Mouse (Mus musculus): Measurements from ENCODE around the gene Mks1. TPM values are rescaled to one million over a fixed set of nuclear protein-coding genes. Genes with fewer than 3 reads are reported as not detected.

Gene Mks1
- 1 to 10 TPM; 2.9 to 4.4 TPM for total RNA-seq (2023)

DNA sequence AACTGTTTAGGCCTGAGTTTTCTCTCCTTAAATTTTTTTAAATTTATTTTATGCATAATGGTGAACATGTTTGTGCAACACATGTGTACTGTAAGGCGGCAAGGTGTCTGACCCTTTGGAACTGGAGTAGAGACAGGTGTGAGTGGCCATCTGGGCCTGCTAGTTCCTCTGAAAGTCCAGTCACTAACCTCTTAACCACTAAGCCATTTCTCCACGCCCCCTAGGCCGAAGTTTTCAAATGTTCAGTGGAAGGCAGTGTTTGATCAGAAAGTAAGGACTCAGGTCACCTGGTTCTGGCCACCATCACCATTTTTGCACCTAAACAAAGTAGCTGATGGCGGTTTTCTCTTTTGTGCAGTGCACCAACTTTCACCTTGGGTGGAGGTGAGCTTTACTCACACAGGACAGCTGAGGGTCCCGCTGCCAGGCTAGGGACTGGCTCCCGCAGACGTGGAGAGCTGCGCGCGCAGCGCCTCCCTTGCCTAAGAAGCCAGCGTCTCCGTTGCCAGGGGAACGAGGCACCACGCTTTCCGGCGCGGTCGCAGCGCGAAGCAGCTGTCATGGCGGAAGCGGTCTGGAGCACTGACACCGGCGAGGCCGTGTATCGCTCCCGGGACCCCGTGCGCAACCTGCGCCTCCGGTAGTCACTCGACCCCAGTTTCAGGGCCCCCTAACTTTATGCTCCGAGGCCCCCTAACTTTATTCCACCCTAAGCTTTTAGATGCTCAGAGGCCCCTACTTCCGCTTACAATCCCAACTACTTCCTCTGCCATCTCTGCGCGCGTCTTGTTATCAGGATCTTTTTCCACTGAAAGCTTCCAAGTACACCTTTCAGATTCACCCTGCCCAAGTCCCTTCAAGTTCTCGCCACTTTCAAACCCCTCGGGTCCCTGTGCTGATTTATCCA lies at the start of gene Mks1:
Gene Mks1 (plus strand): TSS at position 526 of the 907 bp plus-strand sequence.

DNA sequence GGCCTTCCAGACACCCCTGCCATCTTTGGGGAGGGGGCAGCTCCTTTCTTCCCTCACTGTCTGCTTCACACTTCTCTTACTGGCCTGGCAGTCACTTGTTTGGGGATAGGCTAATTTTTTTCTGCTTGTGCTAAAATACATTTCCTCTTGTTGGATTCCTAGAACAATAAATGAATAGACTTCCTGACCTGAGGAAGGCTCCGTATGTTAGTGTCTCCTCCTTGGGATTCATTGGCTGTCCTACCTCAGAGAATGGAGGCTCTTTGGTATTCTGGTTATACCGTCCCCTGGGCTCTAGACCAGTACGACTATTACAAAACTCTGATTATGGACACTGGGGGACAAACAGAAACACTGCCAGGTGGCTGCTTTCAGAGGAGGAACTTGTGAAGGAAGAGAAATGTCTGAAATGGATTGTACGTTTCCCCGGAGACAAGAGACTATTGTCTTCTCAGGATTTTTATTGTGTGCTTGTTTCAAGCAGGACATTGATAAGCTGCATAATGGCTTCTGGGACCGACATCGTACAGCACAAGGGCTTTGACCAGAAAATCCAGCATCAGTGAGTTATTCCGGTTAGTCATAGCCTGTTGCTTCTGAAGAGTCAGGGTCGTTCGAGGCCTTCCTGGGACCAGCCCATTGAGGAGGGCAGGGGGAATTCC lies 24.6 kb upstream of the Mks1 start, which contains the start of gene Lpo:
Gene Lpo (minus strand): TSS at position 51 of the 662 bp plus-strand sequence.

DNA sequence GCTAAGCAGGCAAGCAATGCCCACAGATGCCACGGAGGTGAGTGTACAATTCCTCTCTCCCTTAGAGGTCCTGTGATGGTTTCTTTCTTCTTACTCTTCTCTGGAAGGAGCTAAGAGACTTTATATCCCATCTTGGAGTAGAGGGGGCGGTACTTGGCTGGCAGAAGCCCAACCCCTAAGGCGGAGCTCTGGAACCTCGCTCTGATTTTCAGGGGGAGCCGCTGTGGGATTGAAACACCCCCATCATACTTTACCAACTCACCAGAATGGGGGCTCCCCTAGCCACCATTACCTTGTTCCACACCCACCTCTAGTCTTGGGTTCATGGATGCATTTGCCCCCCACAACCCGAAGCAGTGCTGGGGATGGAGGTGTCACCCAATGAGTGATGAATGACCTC lies 22.4 kb downstream of the Mks1 start, which contains the start of gene Epx:
Gene Epx (minus strand): TSS at position 101 of the 400 bp plus-strand sequence.

DNA sequence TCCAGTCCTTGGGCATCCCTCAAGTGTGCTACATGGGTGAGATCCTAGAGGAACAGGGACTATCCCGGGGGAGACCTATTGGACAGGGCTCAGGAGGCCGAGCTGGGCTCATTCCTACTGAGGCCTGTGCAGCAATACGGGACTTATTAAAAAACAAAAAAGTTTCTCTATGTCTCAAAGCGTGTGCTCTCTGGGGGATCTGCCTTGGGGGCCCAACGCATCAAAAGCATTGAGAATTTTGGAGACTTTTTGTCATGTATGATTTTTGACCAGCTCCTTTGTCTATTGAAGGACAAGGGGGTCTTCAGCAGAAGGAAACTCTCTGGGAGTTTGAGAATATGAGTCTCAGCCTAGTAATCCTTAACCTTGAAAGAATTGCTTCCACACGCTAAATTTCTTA lies 39.2 kb downstream of the Mks1 start, which contains the start of gene Olfr462:
Gene Olfr462 (minus strand): TSS at position 101 of the 400 bp plus-strand sequence.

DNA sequence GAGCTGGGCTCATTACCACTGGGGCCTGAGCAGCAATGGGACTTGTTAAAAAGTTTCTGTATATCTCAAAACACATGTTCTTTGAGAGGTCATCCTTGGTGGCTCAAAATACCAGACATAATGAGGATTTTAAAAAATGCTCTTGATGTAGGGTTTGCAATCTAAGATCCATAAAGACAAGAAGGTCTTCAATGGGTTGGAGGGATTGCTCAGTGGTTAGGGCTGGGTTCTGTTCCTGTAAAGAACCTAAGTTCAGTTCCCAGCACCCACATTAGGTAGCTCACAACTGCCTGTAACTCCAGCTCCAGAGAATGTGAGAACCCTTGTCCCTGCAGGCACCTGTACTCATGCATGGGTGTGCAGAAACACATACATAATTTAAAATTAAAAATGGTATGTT lies 44.3 kb downstream of the Mks1 start, which contains the start of gene Olfr463:
Gene Olfr463 (minus strand): TSS at position 101 of the 400 bp plus-strand sequence.

Other genes starting within 250 kb of the Mks1 start
- gene Hsf5, start 236.1 kb upstream of the Mks1 start, total RNA-seq (2023), result under 1 TPM in 1 of 2 experiments, not detected in 1; 0.09 TPM
- gene Rnf43, start 190.5 kb upstream of the Mks1 start, total RNA-seq (2023), result 1 to 10 TPM in 1 of 2 experiments, under 1 TPM in 1; 0.88 to 3.1 TPM
- gene Supt4a, start 115.7 kb upstream of the Mks1 start, total RNA-seq (2023), result 100 to 1,000 TPM; 111 to 117 TPM
- gene Tspoap1, start 92.7 kb upstream of the Mks1 start, total RNA-seq (2023), result 10 to 100 TPM; 22.2 to 23.4 TPM
- 100 to 1,000 TPM; 914 to 936 TPM for gene Mpo, start 59.6 kb upstream of the Mks1 start, total RNA-seq (2023)
- gene Lpo, start 24.9 kb upstream of the Mks1 start, total RNA-seq (2023), result not detected
- 10 to 100 TPM; 16.1 to 58.8 TPM for gene Epx, start 22.3 kb downstream of the Mks1 start, total RNA-seq (2023)
- gene Olfr462, start 39.1 kb downstream of the Mks1 start, total RNA-seq (2023), result not detected
- not detected for gene Olfr463, start 44.2 kb downstream of the Mks1 start, total RNA-seq (2023)
- not detected for gene Olfr464, start 67.8 kb downstream of the Mks1 start, total RNA-seq (2023)
- 10 to 100 TPM; 14.5 to 14.8 TPM for gene Dynll2, start 134.3 kb downstream of the Mks1 start, total RNA-seq (2023)
- 100 to 1,000 TPM; 176 to 214 TPM for gene Srsf1, start 194.2 kb downstream of the Mks1 start, total RNA-seq (2023)
- gene Vezf1, start 215.1 kb downstream of the Mks1 start, total RNA-seq (2023), result 10 to 100 TPM; 30.6 to 31.7 TPM
- gene Cuedc1, start 244.8 kb downstream of the Mks1 start, total RNA-seq (2023), result 1 to 10 TPM; 6.3 to 6.7 TPM

Measured in neutrophil, adult 83 days (primary cell).